Mouse (Mus musculus): ENCODE measurements at regions not wholly inside any gene's neighbourhood (a gene's known extent, or its start where the extent isn't known, plus 50 kb on each side); places are given as distances from the start of the nearest gene placed in this dataset.

DNA sequence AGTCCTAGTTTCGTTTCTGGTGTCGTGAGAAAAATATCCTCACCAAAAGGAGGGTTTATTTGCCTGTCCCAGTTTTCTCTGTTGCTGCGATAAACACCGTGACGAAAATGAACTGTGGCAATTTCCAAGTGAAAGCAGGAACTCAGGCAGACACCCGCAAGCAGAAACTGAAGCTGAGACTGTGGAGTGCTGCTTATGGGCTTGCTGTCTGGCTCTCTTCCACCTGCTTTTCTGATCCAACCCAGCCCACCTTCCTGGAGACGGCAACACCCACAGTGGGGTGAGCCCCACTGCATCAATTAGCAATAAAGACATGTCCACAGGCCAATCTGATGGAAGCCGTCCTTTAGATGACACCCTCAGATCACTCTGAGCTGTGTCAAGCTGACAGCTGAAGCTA is 97.9 kb upstream of the Tgm3 start:
- TF ChIP-seq CTCF (IDR thresholded peaks at IDR 0.05; ENCODE audit: insufficient read depth, low read depth, low read length) (no peak), POLR2A (IDR thresholded peaks at IDR 0.05; ENCODE audit: insufficient read depth, low read depth, low read length) (no peak)
